Mouse (Mus musculus) stomach, embryonic 15.5 days (tissue): Measurements from ENCODE around the gene Vars. TPM values are rescaled to one million over a fixed set of nuclear protein-coding genes. Genes with fewer than 3 reads are reported as not detected.

Experiments used
- ATAC-seq: fragments of 200-750 bp; cut with Nextera tagmentation; 2 replicates; pipeline ENCODE4 v1.8.0; 2017; ENCODE audit warnings: low read depth, moderate number of reproducible peaks, moderate TSS enrichment; ENCODE audit not compliant: insufficient read depth, low FRiP score
- H3K27ac ChIP-seq: fragments of 300-500 bp; sonication (generic); 2 replicates; pipeline ENCODE4 v1.5.1; 2015; ENCODE audit warnings: mild to moderate bottlenecking, inconsistent platforms
- H3K27me3 ChIP-seq: fragments of 300-500 bp; sonication (generic); replicated peaks from 2 replicates; pipeline ENCODE4 v1.6.1; 2015; ENCODE audit warnings: inconsistent platforms
- H3K36me3 ChIP-seq: fragments of 300-500 bp; sonication (generic); 2 replicates; pipeline ENCODE4 v1.6.1; 2015; ENCODE audit warnings: inconsistent platforms
- H3K4me1 ChIP-seq: fragments of 300-500 bp; sonication (generic); 2 replicates; pipeline ENCODE4 v1.6.1; 2015; ENCODE audit warnings: inconsistent platforms
- H3K4me2 ChIP-seq: fragments of 300-500 bp; sonication (generic); 2 replicates; pipeline ENCODE4 v1.6.1; 2015; ENCODE audit warnings: mild to moderate bottlenecking, inconsistent platforms
- H3K4me3 ChIP-seq: fragments of 300-500 bp; sonication (generic); replicated peaks from 2 replicates; pipeline ENCODE4 v1.5.1; 2015; ENCODE audit warnings: inconsistent platforms
- H3K9ac ChIP-seq: fragments of 300-500 bp; sonication (generic); 2 replicates; pipeline ENCODE4 v1.6.1; 2015; ENCODE audit warnings: inconsistent platforms
- H3K9me3 ChIP-seq: fragments of 300-500 bp; sonication (generic); 2 replicates; pipeline ENCODE4 v1.6.1; 2016; ENCODE audit warnings: inconsistent platforms
- WGBS: fragments of 180-500 bp; shearing (Covaris S2); methylation state at CpG from one replicate; pipeline ENCODE4 v1.1.7; 2015; 5-methylcytosine and 5-hydroxymethylcytosine counted together
- polyA plus RNA-seq: library from polyadenylated mRNA; unstranded; fragments of >200 nt; fragmentation: Nextera tagmentation; extraction: Ambion mirVana; gene quantifications from 2 replicates; pipeline ENCODE4 v1.2.1, GENCODE M21; 2015

Vars gene
- polyA plus RNA-seq, 1 experiment from 2014 or later = 119 TPM

- no peak overlapping the region for H3K4me3 ChIP-seq
- no peak overlapping the region for H3K9ac ChIP-seq
- H3K27ac ChIP-seq = peak overlapping the region; percentile 21; the same call in 1 of the 2 replicates
- no peak overlapping the region; the same call in 1 of the 2 replicates for H3K4me2 ChIP-seq
- H3K27me3 ChIP-seq = no peaks in the 10 kb centered on the region
- no peaks in the 10 kb centered on the region for H3K36me3 ChIP-seq
- ATAC-seq = peak; percentile 24; the same call in 1 of the 2 replicates
- peaks cover 35% of the 10 kb centered on the region for H3K4me1 ChIP-seq
- WGBS = 36% methylated on average over 6 of the region's 6 CpGs
- no peaks in the 10 kb centered on the region for H3K9me3 ChIP-seq
Measured at GRCm38 (mm10) chr17:35021842-35022477, 21.2 kb downstream of the Vars start.

- no peak overlapping the region for H3K27ac ChIP-seq
- no peaks in the 10 kb centered on the region for H3K36me3 ChIP-seq
- no peak overlapping the region for H3K4me2 ChIP-seq
- H3K9ac ChIP-seq = no peak overlapping the region
- H3K4me1 ChIP-seq = peaks cover 35% of the 10 kb centered on the region
- H3K9me3 ChIP-seq = no peaks in the 10 kb centered on the region
- H3K4me3 ChIP-seq = no peak overlapping the region
- WGBS = 90% methylated on average over 8 of the region's 8 CpGs
- ATAC-seq = no peak
- no peaks in the 10 kb centered on the region for H3K27me3 ChIP-seq
Measured at GRCm38 (mm10) chr17:35022541-35023060, 21.8 kb downstream of the Vars start.

GRCm38 (mm10) chr17:35023221-35023620, 22.4 kb downstream of the Vars start:
- no peak overlapping the region for H3K9ac ChIP-seq
- H3K36me3 ChIP-seq = no peaks in the 10 kb centered on the region
- H3K27me3 ChIP-seq = no peaks in the 10 kb centered on the region
- H3K4me1 ChIP-seq = peaks cover 29% of the 10 kb centered on the region
- no peak for ATAC-seq
- H3K27ac ChIP-seq = no peak overlapping the region
- 80% methylated on average over 5 of the region's 5 CpGs for WGBS
- H3K9me3 ChIP-seq = no peaks in the 10 kb centered on the region
- no peak overlapping the region for H3K4me2 ChIP-seq
- H3K4me3 ChIP-seq = no peak overlapping the region

- WGBS = 61% methylated on average over 4 of the region's 4 CpGs
Measured at GRCm38 (mm10) chr17:35023756-35024155, 23.0 kb downstream of the Vars start.

DNA sequence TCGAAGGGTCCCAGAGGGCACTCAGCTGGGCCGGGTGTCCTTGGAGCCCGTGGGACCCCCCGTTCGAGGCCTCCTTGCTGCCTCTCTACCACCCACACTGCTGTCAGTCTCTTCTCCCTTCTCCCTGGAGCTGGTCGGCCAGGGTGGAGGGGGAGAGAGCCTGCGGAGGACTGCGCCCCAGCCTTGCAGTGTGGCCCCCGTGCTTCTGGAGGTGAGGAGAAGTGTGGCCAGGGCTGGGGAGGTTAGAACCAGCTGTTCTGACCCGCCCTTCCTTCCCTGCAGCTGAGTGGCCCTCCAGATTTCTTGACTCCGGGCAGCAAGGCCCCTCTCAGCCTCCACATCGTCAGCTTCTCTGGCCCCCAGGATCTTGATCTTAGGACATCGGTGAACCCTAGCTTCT, 23.5 kb downstream of the Vars start:
- WGBS = 61% methylated on average over 13 of the region's 13 CpGs
- H3K9me3 ChIP-seq = no peaks in the 10 kb centered on the region
- no peaks in the 10 kb centered on the region for H3K27me3 ChIP-seq
- no peak overlapping the region for H3K27ac ChIP-seq
- ATAC-seq = no peak
- H3K4me3 ChIP-seq = no peak overlapping the region
- H3K4me1 ChIP-seq = peaks cover 27% of the 10 kb centered on the region
- H3K4me2 ChIP-seq = no peak overlapping the region
- no peak overlapping the region for H3K9ac ChIP-seq
- no peaks in the 10 kb centered on the region for H3K36me3 ChIP-seq

More at GRCm38 (mm10) chr17:35023756-35024155, 23.0 kb downstream of the Vars start:
- no peaks in the 10 kb centered on the region for H3K36me3 ChIP-seq
- no peak overlapping the region for H3K27ac ChIP-seq
- peaks cover 27% of the 10 kb centered on the region for H3K4me1 ChIP-seq
- H3K4me2 ChIP-seq = no peak overlapping the region
- no peak overlapping the region for H3K9ac ChIP-seq
- no peaks in the 10 kb centered on the region for H3K27me3 ChIP-seq
- ATAC-seq = no peak
- no peak overlapping the region for H3K4me3 ChIP-seq
- no peaks in the 10 kb centered on the region for H3K9me3 ChIP-seq

DNA sequence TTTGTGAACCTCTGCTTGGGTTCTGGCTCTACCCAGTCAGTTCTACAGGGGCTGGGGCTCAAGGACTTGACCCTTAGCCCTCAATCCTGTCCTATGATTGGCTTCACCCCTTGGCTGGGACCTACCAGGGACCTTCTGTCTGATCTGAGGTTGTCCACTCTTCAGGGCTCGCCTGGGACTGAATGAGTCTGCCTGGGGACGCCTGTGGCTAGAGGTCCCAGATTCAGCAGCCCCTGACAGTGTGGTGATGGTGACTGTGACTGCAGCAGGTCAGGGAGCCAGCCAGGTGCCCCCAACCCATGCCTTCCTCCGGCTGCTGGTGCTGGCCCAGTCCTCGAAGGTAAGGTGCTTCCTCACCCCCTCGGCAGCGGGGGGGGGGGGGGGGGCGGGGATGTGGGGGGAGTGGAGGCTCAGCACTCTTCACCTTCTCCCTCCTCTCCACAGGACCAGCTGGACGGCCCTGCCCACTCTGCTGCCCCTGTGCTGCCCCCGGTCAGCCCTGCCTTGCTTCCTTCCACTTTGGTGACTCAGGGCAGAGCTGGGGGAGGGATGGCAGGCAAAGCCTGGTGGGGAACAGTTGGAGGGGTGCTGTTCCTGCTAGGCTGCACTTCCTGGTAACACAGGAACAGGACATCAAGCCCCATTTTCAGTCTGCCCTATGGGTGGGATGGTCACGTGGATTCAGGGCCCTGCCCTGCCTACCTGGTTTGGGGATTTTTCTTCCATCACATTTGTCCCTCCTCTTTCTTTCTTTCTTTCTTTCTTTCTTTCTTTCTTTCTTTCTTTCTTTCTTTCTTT, 24.1 kb downstream of the Vars start:
- no peak overlapping the region for H3K4me3 ChIP-seq
- no peak overlapping the region for H3K9ac ChIP-seq
- no peaks in the 10 kb centered on the region for H3K9me3 ChIP-seq
- no peak for ATAC-seq
- no peaks in the 10 kb centered on the region for H3K27me3 ChIP-seq
- no peak overlapping the region for H3K4me2 ChIP-seq
- H3K27ac ChIP-seq = no peak overlapping the region
- peaks cover 29% of the 10 kb centered on the region for H3K4me1 ChIP-seq
- no peaks in the 10 kb centered on the region for H3K36me3 ChIP-seq
- WGBS = 62% methylated on average over 10 of the region's 10 CpGs

GRCm38 (mm10) chr17:35026206-35026605, 25.4 kb downstream of the Vars start:
- Histone ChIP-seq H3K27ac (peak overlapping the region; percentile 35; the same call in 1 of the 2 replicates), H3K9ac (no peak overlapping the region), H3K4me3 (no peak overlapping the region), H3K36me3 (no peaks in the 10 kb centered on the region), H3K27me3 (no peaks in the 10 kb centered on the region), H3K9me3 (no peaks in the 10 kb centered on the region), H3K4me2 (peak overlapping the region; percentile 27; the same call in 1 of the 2 replicates), H3K4me1 (peaks cover 25% of the 10 kb centered on the region)
- WGBS = 73% methylated on average over 5 of the region's 5 CpGs
- no peak for ATAC-seq

DNA sequence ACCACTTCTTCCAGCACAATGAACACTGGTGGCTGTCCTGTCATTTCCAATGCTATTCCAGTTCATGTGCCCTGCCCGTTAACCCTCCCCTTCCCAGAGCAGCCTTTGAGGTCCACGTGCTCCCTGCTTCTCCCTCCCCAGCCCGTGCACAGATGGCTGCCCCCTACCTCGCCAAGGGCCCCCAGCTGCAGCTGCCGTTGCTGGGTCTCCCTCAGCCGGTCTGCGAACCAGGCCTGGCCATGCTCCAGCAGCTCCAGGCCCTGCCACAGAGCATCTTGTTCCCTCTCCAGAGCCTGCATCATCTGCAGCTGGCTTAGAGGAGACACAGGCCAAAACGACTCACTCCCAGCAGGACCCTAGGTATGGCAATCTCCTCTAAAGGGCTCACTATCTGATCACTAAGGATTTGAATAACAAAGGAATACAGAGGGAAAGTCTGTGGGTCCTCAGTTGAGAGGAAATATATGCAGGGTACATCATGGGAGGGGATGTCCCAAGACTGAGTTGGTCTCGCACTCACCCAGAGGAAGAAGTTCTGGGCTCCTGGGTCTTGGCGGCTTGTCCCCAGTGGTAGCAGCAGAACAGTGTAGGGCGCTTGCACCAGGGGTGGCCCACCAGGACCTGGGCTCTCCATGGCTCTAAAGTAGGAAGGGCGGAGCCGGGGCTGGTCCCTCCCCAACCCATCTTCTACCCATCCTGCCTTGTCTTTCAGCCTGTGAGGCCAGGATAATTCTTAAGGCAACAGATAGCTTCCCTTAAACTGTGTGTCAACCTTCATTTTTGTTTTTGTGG, 26.7 kb downstream of the Vars start, which contains the start of gene Sapcd1:
TSS of gene Sapcd1 (minus strand) at position 740 of the 792 bp plus-strand sequence.
- Histone ChIP-seq H3K9me3 (no peaks in the 10 kb centered on the region), H3K36me3 (no peaks in the 10 kb centered on the region), H3K4me2 (peak within 1 kb of the TSS; percentile 34), H3K27ac (peak within 1 kb of the TSS; percentile 80), H3K4me1 (peaks cover 20% of the 10 kb centered on the region), H3K4me3 (peak within 1 kb of the TSS; percentile 20; the same call in 1 of the 2 replicates), H3K9ac (no peak within 1 kb of the TSS), H3K27me3 (no peaks in the 10 kb centered on the region)
- 41% methylated on average over 13 of the region's 13 CpGs for WGBS
- peak; percentile 48 for ATAC-seq

DNA sequence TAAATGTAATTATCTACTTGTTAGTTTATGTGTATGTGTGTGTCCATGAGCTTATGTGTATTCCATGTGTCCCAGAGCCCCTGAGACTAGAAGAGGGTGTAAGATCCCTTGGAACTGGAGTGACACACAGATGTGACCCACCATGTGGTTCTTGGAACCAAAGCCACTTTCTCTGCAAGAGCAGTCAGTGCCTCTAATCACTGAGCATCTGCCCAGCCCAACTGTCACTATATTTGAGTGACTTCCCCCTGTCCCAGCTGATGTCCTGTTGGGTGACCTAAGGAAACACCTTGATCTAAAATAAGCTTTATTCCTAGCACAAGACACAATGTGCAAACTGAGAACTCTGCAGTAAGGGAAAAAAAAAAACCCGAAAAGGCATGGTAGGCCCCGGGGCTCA, 27.5 kb downstream of the Vars start:
- no peak overlapping the region for H3K9ac ChIP-seq
- no peaks in the 10 kb centered on the region for H3K27me3 ChIP-seq
- no peak overlapping the region for H3K4me2 ChIP-seq
- no peak overlapping the region for H3K27ac ChIP-seq
- no peak for ATAC-seq
- WGBS = 81% methylated on average over 2 of the region's 2 CpGs
- no peaks in the 10 kb centered on the region for H3K9me3 ChIP-seq
- no peak overlapping the region for H3K4me3 ChIP-seq
- peaks cover 20% of the 10 kb centered on the region for H3K4me1 ChIP-seq
- no peaks in the 10 kb centered on the region for H3K36me3 ChIP-seq

GRCm38 (mm10) chr17:35029691-35030532, 29.1 kb downstream of the Vars start:
- no peaks in the 10 kb centered on the region for H3K36me3 ChIP-seq
- H3K27me3 ChIP-seq = no peaks in the 10 kb centered on the region
- no peak overlapping the region for H3K9ac ChIP-seq
- ATAC-seq = no peak
- WGBS = 38% methylated on average over 19 of the region's 19 CpGs
- no peak overlapping the region for H3K4me3 ChIP-seq
- no peak overlapping the region for H3K4me2 ChIP-seq
- no peak overlapping the region for H3K27ac ChIP-seq
- H3K4me1 ChIP-seq = peaks cover 11% of the 10 kb centered on the region
- H3K9me3 ChIP-seq = no peaks in the 10 kb centered on the region

- WGBS = 92% methylated on average over 11 of the region's 11 CpGs
- H3K9me3 ChIP-seq = no peaks in the 10 kb centered on the region
- H3K4me1 ChIP-seq = peaks cover 8% of the 10 kb centered on the region
- ATAC-seq = no peak
- H3K9ac ChIP-seq = no peak overlapping the region
- H3K36me3 ChIP-seq = no peaks in the 10 kb centered on the region
- H3K27ac ChIP-seq = no peak overlapping the region
- H3K27me3 ChIP-seq = no peaks in the 10 kb centered on the region
- no peak overlapping the region for H3K4me2 ChIP-seq
- no peak overlapping the region for H3K4me3 ChIP-seq
Measured at GRCm38 (mm10) chr17:35031272-35031671, 30.5 kb downstream of the Vars start.
